Mouse (Mus musculus) ovary, postnatal 14 days (tissue): ENCODE data around the gene Rexo4.

Experiments
- DNase-seq: peaks from one replicate; pipeline ENCODE4 v3.0.0; 2022; ENCODE audit warnings: low spot score

Rexo4 gene

DNA sequence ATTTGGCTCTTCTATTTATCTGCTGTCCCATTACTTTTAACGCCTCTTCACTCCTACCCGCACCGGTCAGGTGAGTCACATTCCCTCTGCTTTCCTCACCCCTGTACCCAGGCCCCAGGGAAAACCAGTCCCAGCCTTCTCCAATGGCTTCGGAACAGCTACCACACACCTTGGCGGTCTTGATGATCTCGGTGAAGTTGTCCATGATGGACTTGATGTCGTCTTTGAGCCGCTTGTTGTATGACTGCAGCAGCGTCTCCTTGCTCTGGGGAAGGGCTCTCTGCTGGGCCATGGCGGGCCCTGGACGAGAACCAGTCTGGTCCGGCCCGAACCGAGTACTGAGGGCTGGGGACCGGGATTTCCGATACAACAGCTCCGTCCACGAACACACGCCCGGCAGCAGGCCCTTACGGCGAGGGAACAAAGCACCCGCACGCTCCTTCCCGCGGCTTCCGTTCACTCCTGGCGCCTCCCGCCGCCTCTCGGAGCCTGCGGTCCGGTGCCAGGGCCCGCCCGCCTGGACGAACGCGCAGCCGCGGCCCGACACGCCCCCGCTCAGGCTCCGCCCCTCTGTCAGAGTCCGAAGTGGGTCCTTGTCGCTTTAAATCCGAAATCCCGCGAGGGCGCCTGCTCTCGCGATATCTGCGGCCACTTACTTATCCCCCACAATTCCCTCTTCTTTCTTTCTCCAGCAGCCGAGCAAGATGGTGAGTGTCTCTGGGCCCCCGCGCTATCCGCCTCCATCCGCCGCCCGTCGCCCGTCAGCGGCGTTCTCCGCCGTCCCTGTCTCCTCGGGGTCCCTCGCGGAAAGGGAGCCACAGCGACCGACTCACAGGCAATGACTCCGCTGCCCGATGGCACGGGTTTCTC, 53.8 kb downstream of the Rexo4 start, which contains the start of the genes Med22 and Rpl7a:
TSS of gene Med22 (minus strand) at position 554 of the 870 bp plus-strand sequence.
TSS of gene Rpl7a (plus strand) at position 641 of the 870 bp plus-strand sequence.
- DNase-seq: peak; percentile 99

- no peak for DNase-seq
Measured at GRCm38 (mm10) chr2:26909387-26909784, 54.8 kb downstream of the Rexo4 start.

- no peak for DNase-seq
Measured at GRCm38 (mm10) chr2:26908710-26909386, 55.3 kb downstream of the Rexo4 start.

- no peak for DNase-seq
Measured at GRCm38 (mm10) chr2:26907109-26907508, 57.1 kb downstream of the Rexo4 start.

DNA sequence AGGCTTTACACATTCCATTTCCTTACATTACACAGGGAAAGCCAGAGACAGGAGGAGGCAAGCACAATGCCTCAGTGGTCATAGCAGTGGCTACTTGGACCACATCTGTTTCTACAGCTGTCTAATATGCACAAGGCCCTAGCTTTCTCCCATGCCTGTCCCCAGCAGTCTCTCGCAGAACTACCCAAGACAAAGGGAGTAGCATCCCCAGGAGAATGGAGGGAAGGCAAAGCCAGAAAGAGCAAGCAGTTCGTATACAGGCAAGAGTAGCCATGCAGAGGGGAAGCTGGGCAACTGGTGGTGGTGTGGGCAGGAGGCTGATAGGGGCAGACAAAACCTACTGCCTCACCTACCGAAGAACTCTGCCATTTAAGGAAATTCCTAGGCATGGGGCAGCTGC, 57.8 kb downstream of the Rexo4 start:
- DNase-seq: no peak

GRCm38 (mm10) chr2:26905936-26906335, 58.2 kb downstream of the Rexo4 start:
- DNase-seq: no peak
